Mouse (Mus musculus) liver (tissue): ENCODE results near the gene Acad12.
"Not testable (repeated sequence)": the region's sequence is repeated elsewhere in the genome, so short reads cannot be mapped to it uniquely, and the experiment has no call there.

Experiments
- DNase-seq: peaks from one replicate; pipeline ENCODE4 v3.0.0-alpha.2; 2020; ENCODE audit warnings: mixed read lengths

Gene Acad12

GRCm38 (mm10) chr5:121618592-121619513, at the start of gene Acad12:
Gene Acad12 (minus strand): TSS chr5:121618938.
- DNase-seq: peak; percentile 93

- no peak for DNase-seq
Measured at GRCm38 (mm10) chr5:121668411-121668810, 49.7 kb upstream of the Acad12 start.

GRCm38 (mm10) chr5:121667067-121667466, 48.3 kb upstream of the Acad12 start:
- no peak for DNase-seq

GRCm38 (mm10) chr5:121664971-121665370, 46.2 kb upstream of the Acad12 start:
- no peak for DNase-seq

- no peak for DNase-seq
Measured at GRCm38 (mm10) chr5:121664078-121664477, 45.3 kb upstream of the Acad12 start.

GRCm38 (mm10) chr5:121663456-121663855, 44.7 kb upstream of the Acad12 start:
- DNase-seq: no peak

GRCm38 (mm10) chr5:121661494-121661893, 42.8 kb upstream of the Acad12 start:
- DNase-seq: no peak

- peak; percentile 32 for DNase-seq
Measured at GRCm38 (mm10) chr5:121660897-121661254, 42.1 kb upstream of the Acad12 start.

GRCm38 (mm10) chr5:121660059-121660896, 41.5 kb upstream of the Acad12 start, which contains the start of the genes Acad10 and Brap:
Gene Acad10 (minus strand): TSS chr5:121660514.
Gene Brap (plus strand): TSS chr5:121660563.
- DNase-seq: peak; percentile 95

- not testable (repeated sequence) for DNase-seq
Measured at GRCm38 (mm10) chr5:121657656-121658055, 38.9 kb upstream of the Acad12 start.

- DNase-seq: not testable (repeated sequence)
Measured at GRCm38 (mm10) chr5:121656866-121657265, 38.1 kb upstream of the Acad12 start.

GRCm38 (mm10) chr5:121654526-121654925, 35.8 kb upstream of the Acad12 start:
- DNase-seq: no peak

- no peak for DNase-seq
Measured at GRCm38 (mm10) chr5:121649134-121649533, 30.4 kb upstream of the Acad12 start.

- no peak for DNase-seq
Measured at GRCm38 (mm10) chr5:121639601-121640000, 20.9 kb upstream of the Acad12 start.

GRCm38 (mm10) chr5:121637296-121637695, 18.6 kb upstream of the Acad12 start:
- DNase-seq: no peak

GRCm38 (mm10) chr5:121634668-121635067, 15.9 kb upstream of the Acad12 start:
- DNase-seq: no peak

- DNase-seq: no peak
Measured at GRCm38 (mm10) chr5:121632804-121633203, 14.1 kb upstream of the Acad12 start.

GRCm38 (mm10) chr5:121631106-121631647, 12.4 kb upstream of the Acad12 start:
- DNase-seq: not testable (repeated sequence)

GRCm38 (mm10) chr5:121627871-121628270, 9.1 kb upstream of the Acad12 start:
- peak; percentile 82 for DNase-seq

GRCm38 (mm10) chr5:121623241-121623640, 4.5 kb upstream of the Acad12 start:
- no peak for DNase-seq

GRCm38 (mm10) chr5:121621102-121621501, 2.4 kb upstream of the Acad12 start:
- DNase-seq: no peak

GRCm38 (mm10) chr5:121614921-121615320, 3.8 kb downstream of the Acad12 start:
- not testable (repeated sequence) for DNase-seq

- DNase-seq: no peak
Measured at GRCm38 (mm10) chr5:121612036-121612435, 6.7 kb downstream of the Acad12 start.
